Mouse (Mus musculus) lung, postnatal 25 days (tissue): ENCODE results near the gene Brd7.
A peak's percentile ranks its signal among the peaks of the same experiment; 100 is the strongest.

Source experiments
- DNase-seq: peaks from one replicate; pipeline ENCODE4 v3.0.0; 2022; ENCODE audit warnings: low spot score

The Brd7 gene

DNA sequence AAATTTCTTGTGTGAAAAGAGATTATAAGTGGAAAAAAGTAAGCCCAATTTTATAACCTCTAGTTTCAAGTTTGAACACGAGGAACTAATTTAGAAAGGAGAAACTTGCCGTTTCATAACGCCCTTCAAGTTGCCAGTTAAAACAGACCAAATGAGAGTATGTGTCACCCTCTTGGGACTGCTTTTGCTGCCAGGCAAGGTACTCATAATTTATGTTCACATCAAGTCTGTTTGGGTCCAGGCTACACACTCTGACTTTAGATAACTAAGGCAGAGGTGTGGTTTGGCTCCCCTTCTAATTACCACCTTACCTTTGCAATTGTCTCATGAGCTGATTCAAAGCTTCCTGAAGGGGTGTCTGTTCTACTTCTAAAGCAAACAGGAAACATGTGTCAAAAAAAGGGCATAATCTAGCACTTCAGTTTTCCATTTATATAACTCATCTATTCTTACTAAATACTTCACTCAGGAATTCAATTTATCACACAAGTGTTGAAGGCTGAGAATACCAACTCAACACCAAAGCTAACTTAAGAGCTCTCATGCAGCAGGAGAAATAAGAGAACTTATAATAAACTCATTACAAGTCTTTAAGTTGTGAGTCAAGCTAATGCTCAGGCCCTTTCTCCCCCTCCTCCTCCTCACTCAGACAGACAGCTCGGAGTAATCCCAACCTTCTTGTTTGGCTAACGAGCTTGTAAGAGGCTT lies 4.6 kb downstream of the Brd7 start:
- DNase-seq, result peak; percentile 88

DNA sequence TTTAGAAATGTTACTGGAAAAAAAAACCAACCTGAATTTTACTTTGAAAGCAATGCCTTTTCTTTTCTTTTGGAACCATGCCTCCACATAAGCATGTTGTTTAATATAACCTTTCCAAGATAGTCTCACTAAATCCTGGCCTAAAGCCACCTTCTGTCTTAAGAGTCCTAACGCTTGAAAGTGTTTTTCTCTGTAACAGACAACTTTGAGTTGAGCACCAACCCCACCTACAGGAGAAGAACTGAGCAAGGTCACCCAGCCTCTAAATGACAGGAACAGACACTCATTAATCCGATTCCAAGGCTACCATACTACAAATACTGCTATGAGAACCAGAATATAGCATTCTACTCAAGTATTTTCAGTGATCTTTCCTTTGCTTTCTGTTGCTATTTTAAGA lies 12.9 kb downstream of the Brd7 start:
- DNase-seq, result no peak

- no peak for DNase-seq
Measured at GRCm38 (mm10) chr8:88342026-88342425, 20.0 kb downstream of the Brd7 start.

DNA sequence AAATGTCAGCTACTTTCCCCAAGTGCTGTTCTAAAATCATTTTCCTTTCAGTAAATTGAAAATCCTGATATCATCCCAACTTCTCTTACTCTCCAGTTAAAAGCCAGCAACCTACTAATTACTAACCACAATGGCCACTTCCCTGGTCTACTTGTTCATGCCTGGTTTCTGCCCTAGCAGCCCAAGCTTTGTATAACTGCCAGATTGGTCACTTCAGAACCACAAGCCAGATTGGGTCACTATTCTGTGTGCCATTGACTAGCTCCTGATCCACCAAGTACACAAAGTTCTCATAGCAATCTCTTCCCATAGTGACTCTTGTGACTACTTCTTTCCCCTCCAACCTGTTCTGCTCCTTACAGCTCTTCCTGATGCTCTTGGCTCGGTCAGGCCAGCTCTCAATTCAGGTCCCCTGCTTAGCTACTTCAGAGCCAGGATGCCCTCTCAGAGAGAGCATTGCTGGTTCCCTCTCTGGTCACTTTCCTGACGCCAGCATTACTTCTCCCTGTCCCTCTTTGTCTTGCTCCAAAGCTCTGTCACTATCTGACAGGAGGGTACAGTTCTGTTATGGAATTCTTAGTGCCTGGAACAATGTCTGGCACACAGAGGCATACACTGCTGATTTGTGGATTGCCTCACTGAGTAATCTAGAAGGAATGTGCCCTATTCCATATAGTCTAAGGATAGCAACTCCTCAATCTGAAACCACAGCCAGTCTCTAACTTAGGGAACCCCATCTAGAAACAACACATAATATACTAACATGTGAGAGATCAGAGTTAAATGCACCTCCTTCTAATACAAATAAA lies 21.9 kb downstream of the Brd7 start:
- no peak for DNase-seq

- DNase-seq, result no peak
Measured at GRCm38 (mm10) chr8:88339221-88339620, 22.8 kb downstream of the Brd7 start.

DNA sequence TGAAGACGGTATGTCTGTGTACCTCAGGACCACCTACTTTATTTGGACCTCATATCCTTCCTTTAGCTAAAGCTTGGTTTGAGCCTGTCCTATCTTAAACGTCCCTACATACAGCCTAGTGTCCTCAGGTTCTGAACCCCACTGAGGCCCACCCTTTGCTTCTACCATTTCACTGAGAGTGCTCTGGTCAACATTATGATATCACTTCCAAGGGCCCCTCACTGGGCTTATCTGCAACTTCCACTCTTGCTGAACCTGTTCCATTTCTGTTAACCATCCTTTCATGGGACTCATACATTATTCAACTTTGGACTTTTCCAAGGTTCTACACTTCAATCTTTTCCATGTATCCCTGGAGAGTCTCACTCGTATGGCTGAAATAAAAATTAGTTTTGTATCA lies 27.0 kb downstream of the Brd7 start:
- DNase-seq, result no peak

DNA sequence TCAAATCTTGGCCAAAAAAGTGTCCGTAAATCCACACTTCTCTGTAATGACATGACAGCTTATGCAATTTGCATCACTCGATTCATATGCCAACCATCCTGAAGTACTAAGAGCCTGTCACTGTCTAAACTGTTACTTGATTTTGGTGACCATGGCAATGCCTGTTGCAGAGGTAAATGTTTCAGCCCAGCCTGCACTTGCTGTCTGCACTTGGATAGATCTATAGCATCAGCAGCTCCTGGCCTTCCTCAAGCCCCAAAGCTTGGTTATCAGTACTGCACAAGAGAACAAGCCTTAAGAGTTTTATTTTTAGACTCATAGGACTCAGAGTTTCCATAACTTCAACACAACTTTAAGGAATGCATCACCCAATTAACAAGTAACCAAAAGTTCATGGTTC lies 27.6 kb downstream of the Brd7 start:
- no peak for DNase-seq

DNA sequence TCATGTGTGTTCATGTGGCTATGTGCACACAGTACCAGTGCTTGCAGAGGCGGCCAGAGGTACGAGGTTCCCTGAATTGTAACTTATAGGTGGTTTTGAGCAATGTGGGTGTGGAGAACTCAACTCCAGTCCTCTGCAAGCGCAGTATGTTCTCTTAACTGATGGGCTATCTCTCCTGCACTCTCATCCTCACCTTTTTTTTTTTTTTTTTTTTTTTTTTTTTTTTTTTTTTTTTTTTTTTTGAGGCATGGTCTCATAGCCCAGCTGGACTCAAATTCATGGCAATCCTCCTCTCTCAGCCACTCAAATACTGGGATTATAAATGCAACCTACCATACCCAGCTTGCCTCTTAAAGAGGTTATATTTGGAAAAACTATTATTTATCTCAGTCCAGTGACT lies 31.2 kb downstream of the Brd7 start:
- no peak for DNase-seq

DNA sequence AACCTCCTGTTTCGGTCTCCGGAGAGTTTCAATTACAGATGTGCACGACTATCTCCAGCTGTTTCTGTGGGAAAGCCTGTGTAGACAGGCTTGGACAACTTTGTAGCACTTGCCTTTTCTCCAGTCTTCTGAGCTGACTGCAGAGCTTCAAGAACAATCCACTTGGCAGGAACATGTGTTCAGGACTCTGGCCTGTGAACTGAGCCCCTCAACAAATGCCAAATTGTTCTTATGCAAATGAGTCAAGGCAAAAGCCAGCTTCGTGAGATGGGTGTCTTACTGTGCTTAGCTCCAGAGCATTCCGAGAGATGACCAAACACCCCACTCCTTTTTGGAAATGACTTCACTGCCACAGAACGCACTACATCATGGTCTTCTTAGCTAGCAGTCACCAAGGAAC lies 33.3 kb downstream of the Brd7 start:
- no peak for DNase-seq

- DNase-seq, result no peak
Measured at GRCm38 (mm10) chr8:88326328-88326727, 35.7 kb downstream of the Brd7 start.

DNA sequence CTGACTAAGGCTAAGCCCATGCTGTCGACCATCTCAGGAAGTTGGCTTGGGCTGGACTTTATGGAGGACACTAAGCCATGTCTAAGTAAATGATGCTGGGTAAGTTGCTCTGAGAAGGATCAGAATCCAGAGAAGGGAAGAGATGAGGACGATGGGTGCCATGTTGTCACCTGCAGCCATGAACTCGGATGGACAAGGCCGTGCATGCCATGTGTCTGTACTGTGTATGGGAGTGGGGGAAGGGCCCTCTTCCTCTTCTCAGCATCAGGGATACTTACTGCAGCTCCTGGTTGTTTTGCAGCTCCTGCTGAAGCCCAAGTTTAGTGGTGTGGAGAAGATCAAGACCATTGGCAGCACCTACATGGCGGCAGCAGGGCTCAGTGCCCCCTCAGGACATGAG lies 36.2 kb downstream of the Brd7 start:
- no peak for DNase-seq

DNA sequence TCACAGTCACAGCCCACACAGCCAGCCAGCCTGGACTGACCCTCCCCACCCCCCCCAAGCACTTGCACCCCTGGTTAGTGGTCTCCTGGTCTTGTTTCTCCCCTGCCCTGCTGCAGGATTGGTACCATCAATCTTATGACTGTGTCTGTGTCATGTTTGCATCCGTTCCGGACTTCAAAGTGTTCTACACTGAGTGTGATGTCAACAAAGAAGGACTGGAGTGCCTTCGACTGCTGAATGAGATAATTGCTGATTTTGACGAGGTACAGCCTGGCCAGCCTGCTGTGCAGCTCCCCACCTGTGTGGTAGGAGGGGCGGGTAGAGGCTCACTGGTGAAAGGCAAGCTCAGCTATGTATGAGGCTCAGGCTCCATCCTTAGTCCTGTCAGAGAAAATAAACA lies 36.7 kb downstream of the Brd7 start:
- no peak for DNase-seq

- DNase-seq, result peak; percentile 36
Measured at GRCm38 (mm10) chr8:88324760-88325159, 37.2 kb downstream of the Brd7 start.

GRCm38 (mm10) chr8:88323523-88323922 lies 38.5 kb downstream of the Brd7 start:
- DNase-seq, result no peak

GRCm38 (mm10) chr8:88321387-88321786 lies 40.6 kb downstream of the Brd7 start:
- DNase-seq, result no peak

- no peak for DNase-seq
Measured at GRCm38 (mm10) chr8:88320134-88320533, 41.9 kb downstream of the Brd7 start.

GRCm38 (mm10) chr8:88318151-88318550 lies 43.8 kb downstream of the Brd7 start:
- DNase-seq, result no peak

GRCm38 (mm10) chr8:88317341-88317740 lies 44.7 kb downstream of the Brd7 start:
- no peak for DNase-seq

DNA sequence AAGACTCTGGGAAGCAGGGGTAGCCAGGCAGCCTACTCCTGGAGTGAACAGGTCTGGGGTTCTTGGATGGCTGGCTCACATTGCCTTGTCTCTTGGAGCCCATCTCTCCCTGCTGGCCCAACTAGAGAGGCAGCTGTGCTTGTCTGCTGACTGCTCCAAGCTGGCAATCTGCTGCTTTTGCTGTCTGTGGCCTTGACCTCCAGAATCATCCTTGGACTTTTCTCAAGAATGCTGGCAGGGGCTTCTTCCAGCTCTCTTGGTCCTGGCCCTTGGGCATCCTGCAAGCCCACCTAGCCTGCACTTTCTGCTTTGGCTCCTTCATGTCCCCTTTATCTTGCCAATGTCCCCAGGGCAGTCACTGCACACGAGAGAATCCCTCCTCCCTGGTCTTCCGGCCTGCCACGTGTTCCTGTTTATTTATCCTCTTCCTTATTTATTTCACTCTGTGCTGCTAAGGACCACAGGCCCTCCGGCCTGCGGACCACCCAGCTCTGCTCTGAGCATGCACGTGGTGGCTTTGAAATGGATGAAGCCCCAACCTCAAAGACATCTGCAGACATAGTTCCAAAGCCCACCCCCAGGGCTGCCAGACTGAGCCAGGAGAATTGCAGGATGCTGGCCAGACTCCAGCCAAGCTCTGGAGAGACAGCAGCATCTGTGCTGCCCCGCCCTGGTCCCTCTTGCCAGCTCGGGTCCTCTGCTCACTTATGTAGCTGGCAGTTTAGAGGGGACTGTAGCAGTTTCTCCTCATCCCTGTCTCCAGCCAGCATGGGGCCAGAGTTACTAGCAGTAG lies 45.7 kb downstream of the Brd7 start:
- DNase-seq, result peak; percentile 64

DNA sequence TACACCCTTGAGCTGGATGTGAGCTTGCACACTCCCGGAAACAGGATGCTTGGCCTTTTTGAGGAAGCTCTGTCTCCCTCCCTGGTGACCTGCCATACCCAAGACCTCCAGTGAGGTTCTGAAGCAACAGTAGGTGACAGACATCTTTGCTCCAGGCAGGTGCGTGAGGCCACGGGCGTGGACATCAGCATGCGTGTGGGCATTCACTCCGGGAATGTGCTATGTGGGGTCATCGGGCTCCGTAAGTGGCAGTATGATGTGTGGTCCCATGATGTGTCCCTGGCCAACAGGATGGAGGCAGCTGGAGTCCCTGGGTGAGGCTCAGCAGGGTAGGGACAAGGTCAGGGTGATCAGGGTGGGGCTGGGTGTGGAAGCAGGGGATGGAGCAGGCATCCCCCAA lies 46.7 kb downstream of the Brd7 start:
- DNase-seq, result no peak

GRCm38 (mm10) chr8:88313991-88314390 lies 48.0 kb downstream of the Brd7 start:
- DNase-seq, result no peak

DNA sequence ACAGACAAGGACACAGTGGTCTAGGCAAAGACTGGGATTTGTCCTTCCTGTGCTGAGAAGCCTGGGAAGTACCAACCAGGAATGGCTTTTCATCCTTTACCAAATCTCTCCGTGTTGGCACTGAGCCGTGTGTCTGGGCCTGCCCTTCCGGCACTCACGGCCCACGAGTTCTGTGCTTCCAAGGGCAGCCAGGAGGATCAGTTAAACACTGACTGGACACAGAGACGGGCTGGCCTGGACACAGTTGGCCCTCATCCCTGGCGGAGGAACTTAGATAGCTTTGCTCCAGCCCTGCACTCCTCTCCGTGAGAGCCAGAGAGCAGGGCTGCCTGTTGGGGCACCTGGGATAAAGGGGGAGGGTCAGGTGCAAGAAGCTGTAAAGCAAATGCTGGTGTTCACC lies 49.0 kb downstream of the Brd7 start:
- DNase-seq, result no peak

DNA sequence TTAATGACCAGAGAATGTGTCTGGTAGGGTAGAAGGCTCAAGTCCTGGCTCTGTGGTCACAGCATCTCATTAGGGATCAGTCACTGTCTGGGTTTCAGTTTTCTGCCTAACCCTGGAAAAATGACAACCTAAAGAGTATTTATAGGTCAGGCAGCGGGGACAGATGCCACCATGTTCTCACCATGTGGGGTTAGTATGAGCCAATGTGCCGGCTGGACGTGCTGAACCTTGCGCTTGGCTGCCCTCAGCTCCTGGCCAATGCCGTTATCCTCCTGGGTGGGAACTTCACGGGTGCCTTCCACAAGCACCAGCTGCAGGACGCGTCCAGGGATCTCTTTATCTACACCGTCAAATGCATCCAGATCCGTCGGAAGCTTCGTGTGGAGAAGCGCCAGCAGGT lies 51.7 kb downstream of the Brd7 start:
- no peak for DNase-seq
